Mouse (Mus musculus): ENCODE measurements around the gene Aldh5a1. TPM values are rescaled to one million over a fixed set of nuclear protein-coding genes. Genes with fewer than 3 reads are reported as not detected.

The Aldh5a1 gene
- polyA plus RNA-seq, 1 experiment from 2014 or later = 3.8 TPM

GRCm38 (mm10) chr13:24861084-24861483 lies 76.4 kb downstream of the Aldh5a1 start:
- H3K9ac ChIP-seq (replicated peaks) = no peak overlapping the region
- DNase-seq (no peak), ATAC-seq (no peak)
- no peak overlapping the region for H3K4me2 ChIP-seq (ENCODE audit: low read depth, low read length)
- H3K27me3 ChIP-seq (ENCODE audit: insufficient read depth, low read length) = no peaks in the 10 kb centered on the region
- TF ChIP-seq EP300 (IDR thresholded peaks at IDR 0.05; ENCODE audit: low read depth) (no peak), CTCF (IDR thresholded peaks at IDR 0.05; ENCODE audit: low read depth) (no peak)
- H3K27ac ChIP-seq (ENCODE audit: low read depth) = no peak overlapping the region
- H3K4me1 ChIP-seq (ENCODE audit: insufficient read depth) = peaks cover 4% of the 10 kb centered on the region
- no peak overlapping the region for H3K4me3 ChIP-seq (ENCODE audit: low read depth, low read length)
- H3K36me3 ChIP-seq (replicated peaks; ENCODE audit: insufficient read depth, low read length) = no peaks in the 10 kb centered on the region
- 57% methylated on average over 12 of the region's 12 CpGs for WGBS (ENCODE audit: insufficient replicate concordance)
- no peaks in the 10 kb centered on the region for H3K9me3 ChIP-seq (ENCODE audit: low read length)

- no peaks in the 10 kb centered on the region for H3K36me3 ChIP-seq (replicated peaks; ENCODE audit: insufficient read depth, low read length)
- no peak overlapping the region for H3K27ac ChIP-seq (ENCODE audit: low read depth)
- ATAC-seq = no peak
- no peak overlapping the region for H3K4me3 ChIP-seq (ENCODE audit: low read depth, low read length)
- H3K27me3 ChIP-seq (ENCODE audit: insufficient read depth, low read length) = no peaks in the 10 kb centered on the region
- H3K9me3 ChIP-seq (ENCODE audit: low read length) = no peaks in the 10 kb centered on the region
- H3K4me1 ChIP-seq (ENCODE audit: insufficient read depth) = no peaks in the 10 kb centered on the region
- TF ChIP-seq CTCF (IDR thresholded peaks at IDR 0.05; ENCODE audit: low read depth) = no peak
- no peak for TF ChIP-seq EP300 (IDR thresholded peaks at IDR 0.05; ENCODE audit: low read depth)
- DNase-seq = no peak
- no peak overlapping the region for H3K9ac ChIP-seq (replicated peaks)
- H3K4me2 ChIP-seq (ENCODE audit: low read depth, low read length) = no peak overlapping the region
Observed at GRCm38 (mm10) chr13:24859115-24859514, 78.3 kb downstream of the Aldh5a1 start.

Other genes with a start within 250 kb of the Aldh5a1 start
- gene Armh2, start 196.4 kb downstream of the Aldh5a1 start, polyA plus RNA-seq (2015; fragmentation: Nextera tagmentation; extraction: Ambion mirVana) = not detected in 2 replicates
- 69.1 and 71.9 TPM in 2 replicates for gene Gmnn, start 175.7 kb downstream of the Aldh5a1 start, polyA plus RNA-seq (2015; fragmentation: Nextera tagmentation; extraction: Ambion mirVana)
- 10.4 and 10.6 TPM in 2 replicates for gene BC005537, start 136.0 kb downstream of the Aldh5a1 start, polyA plus RNA-seq (2015; fragmentation: Nextera tagmentation; extraction: Ambion mirVana)
- gene Acot13, start 106.1 kb downstream of the Aldh5a1 start, polyA plus RNA-seq (2015; fragmentation: Nextera tagmentation; extraction: Ambion mirVana) = 101 and 102 TPM in 2 replicates
- 18.3 and 18.4 TPM in 2 replicates for gene Tdp2, start 106.0 kb downstream of the Aldh5a1 start, polyA plus RNA-seq (2015; fragmentation: Nextera tagmentation; extraction: Ambion mirVana)
- 0.31 and 0.48 TPM in 2 replicates for gene D130043K22Rik, start 92.5 kb downstream of the Aldh5a1 start, polyA plus RNA-seq (2015; fragmentation: Nextera tagmentation; extraction: Ambion mirVana)
- gene Gpld1, start 5.5 kb upstream of the Aldh5a1 start, polyA plus RNA-seq (2015; fragmentation: Nextera tagmentation; extraction: Ambion mirVana) = 52.2 and 59.7 TPM in 2 replicates
- gene Mrs2, start 82.7 kb upstream of the Aldh5a1 start, polyA plus RNA-seq (2015; fragmentation: Nextera tagmentation; extraction: Ambion mirVana) = 5.1 and 6.3 TPM in 2 replicates
- gene Dcdc2a, start 118.3 kb upstream of the Aldh5a1 start, polyA plus RNA-seq (2015; fragmentation: Nextera tagmentation; extraction: Ambion mirVana) = 1.2 and 1.5 TPM in 2 replicates

Data from liver, postnatal 0 days (tissue).